Mouse (Mus musculus): ENCODE measurements at regions not wholly inside any gene's neighbourhood (a gene's known extent, or its start where the extent isn't known, plus 50 kb on each side); places are given as distances from the start of the nearest gene placed in this dataset.
"Not testable (repeated sequence)": the region's sequence is repeated elsewhere in the genome, so short reads cannot be mapped to it uniquely, and the experiment has no call there.

DNA sequence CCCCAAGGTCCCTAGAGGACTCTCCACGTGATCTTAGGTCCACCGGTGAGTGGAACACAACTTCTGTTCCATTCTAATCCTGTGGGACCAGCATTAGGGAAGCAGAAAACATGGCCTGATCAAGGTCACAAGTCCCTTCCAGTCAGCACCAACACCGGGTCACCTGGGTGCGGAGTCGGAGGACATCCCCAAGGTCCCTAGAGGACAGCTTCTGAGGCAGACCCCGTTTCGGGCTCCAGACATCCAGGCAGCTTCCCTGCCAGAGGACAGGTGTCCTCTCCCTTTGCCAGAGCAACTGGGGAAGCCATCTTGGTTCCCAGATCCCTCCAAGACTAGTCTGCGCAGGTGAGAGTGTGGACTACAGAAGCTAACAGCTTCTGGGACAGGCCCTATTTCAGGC, 111.4 kb upstream of the Trpc7 start:
- not testable (repeated sequence) for TF ChIP-seq CTCF (IDR thresholded peaks at IDR 0.05; ENCODE audit: low read depth, low read length); POLR2A (IDR thresholded peaks at IDR 0.05; ENCODE audit: extremely low read depth, insufficient read depth, low read length)

Data from liver, adult 2 months (tissue).